Mouse (Mus musculus): Measurements from ENCODE around the gene Elmo2.
A peak's percentile ranks its signal among the peaks of the same experiment; 100 is the strongest.

Gene Elmo2

GRCm38 (mm10) chr2:165288315-165289031, 37.8 kb downstream of the Elmo2 start:
- DNase-seq = peak; percentile 98

- peak; percentile 98 for DNase-seq
These were observed 38.9 kb downstream of the Elmo2 start, which contains the start of gene Slc35c2 for GRCm38 (mm10) chr2:165287202-165287984. Slc35c2 (minus strand) TSS chr2:165287869.

- DNase-seq = no peak
These were observed 39.7 kb downstream of the Elmo2 start for GRCm38 (mm10) chr2:165286361-165287201.

- no peak for DNase-seq
These were observed 40.7 kb downstream of the Elmo2 start for GRCm38 (mm10) chr2:165285621-165286020.

GRCm38 (mm10) chr2:165285034-165285433, 41.2 kb downstream of the Elmo2 start:
- DNase-seq = no peak

- no peak for DNase-seq
These were observed 41.9 kb downstream of the Elmo2 start for GRCm38 (mm10) chr2:165284377-165284776.

- no peak for DNase-seq
These were observed 42.6 kb downstream of the Elmo2 start for GRCm38 (mm10) chr2:165283644-165284043.

- peak; percentile 96 for DNase-seq
These were observed 44.4 kb downstream of the Elmo2 start for GRCm38 (mm10) chr2:165281779-165282311.

- no peak for DNase-seq
These were observed 46.9 kb downstream of the Elmo2 start for GRCm38 (mm10) chr2:165279351-165279750.

- DNase-seq = no peak
These were observed 49.0 kb downstream of the Elmo2 start for GRCm38 (mm10) chr2:165277188-165277740.

- peak; percentile 93 for DNase-seq
These were observed 50.5 kb downstream of the Elmo2 start for GRCm38 (mm10) chr2:165275824-165276223.

GRCm38 (mm10) chr2:165275124-165275640, 51.1 kb downstream of the Elmo2 start:
- no peak for DNase-seq

GRCm38 (mm10) chr2:165273589-165273988, 52.7 kb downstream of the Elmo2 start:
- no peak for DNase-seq

- DNase-seq = no peak
These were observed 55.0 kb downstream of the Elmo2 start for GRCm38 (mm10) chr2:165271326-165271725.

GRCm38 (mm10) chr2:165270858-165271257, 55.4 kb downstream of the Elmo2 start:
- no peak for DNase-seq

- DNase-seq = no peak
These were observed 59.5 kb downstream of the Elmo2 start for GRCm38 (mm10) chr2:165266739-165267138.

GRCm38 (mm10) chr2:165263861-165264260, 62.4 kb downstream of the Elmo2 start:
- DNase-seq = peak; percentile 83

- no peak for DNase-seq
These were observed 63.8 kb downstream of the Elmo2 start for GRCm38 (mm10) chr2:165262274-165262990.

- DNase-seq = no peak
These were observed 66.4 kb downstream of the Elmo2 start for GRCm38 (mm10) chr2:165259859-165260258.

GRCm38 (mm10) chr2:165258321-165258720, 68.0 kb downstream of the Elmo2 start:
- no peak for DNase-seq

GRCm38 (mm10) chr2:165257151-165257834, 69.0 kb downstream of the Elmo2 start:
- DNase-seq = no peak
